Mouse (Mus musculus) heart, postnatal 0 days (tissue): ENCODE measurements at regions not wholly inside any gene's neighbourhood (a gene's known extent, or its start where the extent isn't known, plus 50 kb on each side); places are given as distances from the start of the nearest gene placed in this dataset.

Source experiments
- CTCF ChIP-seq: IDR thresholded peaks from 2 replicates; pipeline ENCODE4 v1.5.1; 2016; ENCODE audit warnings: antibody characterized with exemption, control low read depth, low read depth
- EP300 ChIP-seq: IDR thresholded peaks from 2 replicates; pipeline ENCODE4 v1.6.1; 2016; ENCODE audit warnings: antibody characterized with exemption, low read depth

GRCm38 (mm10) chr12:109798846-109799245, 198.7 kb upstream of the Rtl1 start:
- no peak for TF ChIP-seq EP300
- TF ChIP-seq CTCF, result no peak
